Mouse (Mus musculus) thymus, adult 2 months (tissue): ENCODE measurements around the gene Acvr1b.

Experiments
- CTCF ChIP-seq: fragments of 200-500 bp; IDR thresholded peaks from 2 replicates; pipeline ENCODE4 v1.5.1; 2012; ENCODE audit warnings: mild to moderate bottlenecking, control low read depth, low read length, moderate library complexity, borderline replicate concordance; ENCODE audit not compliant: control insufficient read depth, poor library complexity, insufficient read depth; ENCODE audit errors: extremely low read depth
- POLR2A ChIP-seq: fragments of 200-500 bp; IDR thresholded peaks from 2 replicates; pipeline ENCODE4 v1.6.1; 2012; ENCODE audit warnings: mild to moderate bottlenecking, low read length, control low read depth, moderate library complexity; ENCODE audit not compliant: control insufficient read depth, poor library complexity, insufficient read depth; ENCODE audit errors: extremely low read depth

GRCm38 (mm10) chr15:101126876-101127544 is 46.9 kb upstream of the Acvr1b start:
- TF ChIP-seq POLR2A (no peak), CTCF (no peak)
